Mouse (Mus musculus): ENCODE data around the gene Cfap54. TPM values are rescaled to one million over a fixed set of nuclear protein-coding genes. Genes with fewer than 3 reads are reported as not detected.

Cfap54 gene
- polyA plus RNA-seq, 1 experiment, result 0.32 TPM

- TF ChIP-seq GATA1 (IDR thresholded peaks at IDR 0.05; ENCODE audit: borderline replicate concordance, low read length) (no peak), FLI1 (IDR thresholded peaks at IDR 0.05; ENCODE audit: low read length) (no peak)
- Histone ChIP-seq H3K4me3 (replicated peaks) (no peak overlapping the region), H3K27me3 (replicated peaks) (no peaks in the 10 kb centered on the region), H3K36me3 (replicated peaks; ENCODE audit: low read length) (no peaks in the 10 kb centered on the region), H3K9me3 (no peaks in the 10 kb centered on the region), H3K4me1 (no peaks in the 10 kb centered on the region)
These were observed 327.1 kb downstream of the Cfap54 start for GRCm38 (mm10) chr10:92754359-92754758.

GRCm38 (mm10) chr10:92730339-92730738 lies 351.1 kb downstream of the Cfap54 start:
- TF ChIP-seq GATA1 (IDR thresholded peaks at IDR 0.05; ENCODE audit: borderline replicate concordance, low read length) (no peak), FLI1 (IDR thresholded peaks at IDR 0.05; ENCODE audit: low read length) (no peak)
- H3K4me3 ChIP-seq (replicated peaks), result no peak overlapping the region
- H3K27me3 ChIP-seq (replicated peaks), result peaks cover 4% of the 10 kb centered on the region
- H3K4me1 ChIP-seq, result no peaks in the 10 kb centered on the region
- peaks cover 3% of the 10 kb centered on the region; the same call in 1 of the 2 replicates for H3K9me3 ChIP-seq
- H3K36me3 ChIP-seq (replicated peaks; ENCODE audit: low read length), result no peaks in the 10 kb centered on the region

GRCm38 (mm10) chr10:92728723-92729122 lies 352.7 kb downstream of the Cfap54 start:
- Histone ChIP-seq H3K4me3 (replicated peaks) (no peak overlapping the region), H3K36me3 (replicated peaks; ENCODE audit: low read length) (no peaks in the 10 kb centered on the region), H3K27me3 (replicated peaks) (peaks cover 4% of the 10 kb centered on the region), H3K4me1 (no peaks in the 10 kb centered on the region), H3K9me3 (peaks cover 11% of the 10 kb centered on the region; the same call in 1 of the 2 replicates)
- TF ChIP-seq GATA1 (IDR thresholded peaks at IDR 0.05; ENCODE audit: borderline replicate concordance, low read length) (no peak), FLI1 (IDR thresholded peaks at IDR 0.05; ENCODE audit: low read length) (no peak)

Other genes with a start within 250 kb of the Cfap54 start
- gene Cdk17, start 79.3 kb upstream of the Cfap54 start, polyA plus RNA-seq (2012; ENCODE audit: insufficient read depth, low replicate concordance), result 2.3 TPM in 1 of 2 replicates, not detected in the other
- 6.0 and 12.6 TPM in 2 replicates for gene Elk3, start 229.5 kb upstream of the Cfap54 start, polyA plus RNA-seq (2012; ENCODE audit: insufficient read depth, low replicate concordance)

Data from megakaryocyte, embryonic 14.5 days (primary cell).